Mouse (Mus musculus): ENCODE data around the gene Rabgap1l. TPM values are rescaled to one million over a fixed set of nuclear protein-coding genes. Genes with fewer than 3 reads are reported as not detected.

The Rabgap1l gene
- polyA plus RNA-seq, 1 experiment from 2014 or later, result 49.4 TPM

DNA sequence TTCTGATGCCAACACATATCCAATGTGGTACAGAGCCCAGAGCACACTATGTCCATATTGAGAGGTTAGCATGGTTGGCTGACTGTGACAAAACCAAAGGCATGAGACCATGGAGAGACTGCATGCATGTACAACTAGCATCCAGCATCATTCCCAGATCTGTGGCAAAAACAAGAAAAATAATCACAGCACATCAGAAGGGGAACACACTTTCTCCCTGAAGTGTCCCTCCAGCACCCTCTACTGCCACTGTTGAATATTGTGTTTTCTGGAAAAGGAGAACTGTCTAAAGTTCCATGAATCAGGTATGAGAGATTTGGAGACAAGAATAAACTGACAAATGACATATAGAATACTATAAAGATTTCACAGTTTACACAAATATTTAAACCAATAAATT, 78.3 kb downstream of the Rabgap1l start:
- H3K9ac ChIP-seq (replicated peaks; ENCODE audit: low read depth, low read length), result no peak overlapping the region
- H3K4me3 ChIP-seq (replicated peaks; ENCODE audit: low read length), result no peak overlapping the region
- no peak overlapping the region for H3K4me2 ChIP-seq (ENCODE audit: low read length)
- H3K4me1 ChIP-seq (replicated peaks; ENCODE audit: control insufficient read depth, insufficient read depth, low read length), result no peaks in the 10 kb centered on the region
- no peak overlapping the region for H3K27ac ChIP-seq (ENCODE audit: low read length)
- ATAC-seq, result peak; percentile 84
- H3K27me3 ChIP-seq (replicated peaks; ENCODE audit: control insufficient read depth, insufficient read depth, low read length), result no peaks in the 10 kb centered on the region
- no peaks in the 10 kb centered on the region for H3K9me3 ChIP-seq (ENCODE audit: control insufficient read depth, low read length)
- no peaks in the 10 kb centered on the region for H3K36me3 ChIP-seq (ENCODE audit: control insufficient read depth, insufficient read depth)

DNA sequence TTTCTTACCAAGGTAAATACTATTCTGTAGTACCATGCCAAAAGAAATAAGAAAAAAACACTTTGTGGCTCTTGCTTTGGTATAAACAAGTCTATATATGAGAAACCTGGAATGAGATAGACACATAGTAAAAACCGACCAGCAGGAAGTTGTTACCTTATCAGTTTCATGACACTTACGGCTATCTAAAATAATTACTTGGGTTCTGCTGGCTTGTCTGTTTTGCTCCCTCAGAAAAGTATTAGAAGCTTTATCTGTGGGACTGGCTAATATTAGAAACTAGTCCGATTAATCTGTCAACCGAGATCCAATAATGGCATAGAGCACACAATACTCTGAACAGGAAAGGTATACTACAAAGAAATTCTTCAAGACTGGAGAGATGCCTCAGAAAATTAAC, 79.1 kb downstream of the Rabgap1l start:
- Histone ChIP-seq H3K4me1 (replicated peaks; ENCODE audit: control insufficient read depth, insufficient read depth, low read length) (no peaks in the 10 kb centered on the region), H3K27ac (ENCODE audit: low read length) (no peak overlapping the region), H3K9ac (replicated peaks; ENCODE audit: low read depth, low read length) (no peak overlapping the region), H3K4me2 (ENCODE audit: low read length) (no peak overlapping the region), H3K9me3 (ENCODE audit: control insufficient read depth, low read length) (no peaks in the 10 kb centered on the region), H3K27me3 (replicated peaks; ENCODE audit: control insufficient read depth, insufficient read depth, low read length) (no peaks in the 10 kb centered on the region), H3K36me3 (ENCODE audit: control insufficient read depth, insufficient read depth) (no peaks in the 10 kb centered on the region), H3K4me3 (replicated peaks; ENCODE audit: low read length) (no peak overlapping the region)
- 91% methylated on average over 4 of the region's 4 CpGs for WGBS
- no peak for ATAC-seq

DNA sequence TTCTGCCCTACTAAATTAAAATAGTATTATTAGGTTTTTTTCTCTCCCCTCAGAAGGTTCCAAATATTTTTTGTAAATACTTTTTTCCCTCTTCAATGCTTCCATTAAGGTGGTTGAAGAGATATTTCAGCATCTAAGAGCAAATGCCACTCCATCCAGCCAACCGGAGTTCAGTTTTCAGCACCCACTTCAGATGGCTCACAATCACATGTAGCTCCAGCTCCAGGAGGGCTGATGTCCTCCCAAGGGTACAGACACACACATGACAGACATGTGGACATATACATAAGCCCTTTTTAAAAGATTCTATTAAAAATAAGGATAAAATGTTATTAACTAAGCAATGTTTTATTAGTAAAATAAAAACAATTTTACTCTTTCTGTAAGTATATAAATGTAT, 79.6 kb downstream of the Rabgap1l start:
- Histone ChIP-seq H3K36me3 (ENCODE audit: control insufficient read depth, insufficient read depth) (no peaks in the 10 kb centered on the region), H3K4me2 (ENCODE audit: low read length) (no peak overlapping the region), H3K4me1 (replicated peaks; ENCODE audit: control insufficient read depth, insufficient read depth, low read length) (no peaks in the 10 kb centered on the region), H3K4me3 (replicated peaks; ENCODE audit: low read length) (no peak overlapping the region), H3K9me3 (ENCODE audit: control insufficient read depth, low read length) (no peaks in the 10 kb centered on the region), H3K27me3 (replicated peaks; ENCODE audit: control insufficient read depth, insufficient read depth, low read length) (no peaks in the 10 kb centered on the region), H3K27ac (ENCODE audit: low read length) (no peak overlapping the region), H3K9ac (replicated peaks; ENCODE audit: low read depth, low read length) (no peak overlapping the region)
- 86% methylated on average over 1 of the region's 1 CpGs for WGBS
- ATAC-seq, result no peak

DNA sequence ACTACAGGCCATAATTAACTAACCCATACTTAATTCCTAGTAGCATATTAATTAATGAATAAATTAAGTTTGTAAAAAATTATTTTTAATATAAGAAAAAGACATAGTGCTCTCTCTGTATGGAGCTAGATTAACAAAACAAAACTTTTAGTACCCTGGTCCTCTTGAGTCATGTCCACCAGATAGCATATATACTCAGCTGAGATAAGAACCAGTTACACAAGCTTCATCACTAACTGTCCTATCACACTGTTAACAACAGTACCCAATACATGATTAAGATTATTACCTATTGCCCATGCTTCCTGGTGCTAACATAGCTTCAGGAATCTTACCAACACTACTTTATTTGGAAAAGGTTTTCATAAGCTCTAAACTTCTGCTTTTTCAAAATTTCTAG, 82.5 kb downstream of the Rabgap1l start:
- ATAC-seq, result no peak
- no peaks in the 10 kb centered on the region for H3K4me1 ChIP-seq (replicated peaks; ENCODE audit: control insufficient read depth, insufficient read depth, low read length)

DNA sequence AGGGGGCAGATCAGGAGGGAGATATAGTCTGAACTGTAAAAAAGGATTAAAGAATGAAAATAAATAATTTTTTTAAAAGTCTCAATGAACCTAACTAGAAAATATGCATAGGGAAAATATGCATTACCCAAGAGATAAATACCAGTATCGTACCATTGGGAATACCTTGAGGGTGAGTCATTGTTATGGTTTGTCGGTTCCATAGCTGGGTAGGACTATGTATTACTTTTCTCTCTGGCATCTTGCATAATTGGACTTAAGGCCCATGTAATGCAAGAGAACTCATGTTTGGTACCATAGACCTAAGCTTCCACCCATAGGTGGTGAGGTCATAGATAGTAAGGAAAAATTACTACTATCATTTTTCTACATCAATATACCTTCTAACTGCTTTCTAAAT, 88.4 kb downstream of the Rabgap1l start:
- WGBS, result 93% methylated on average over 2 of the region's 2 CpGs
- no peak for ATAC-seq
- Histone ChIP-seq H3K4me1 (replicated peaks; ENCODE audit: control insufficient read depth, insufficient read depth, low read length) (no peaks in the 10 kb centered on the region), H3K27ac (ENCODE audit: low read length) (no peak overlapping the region), H3K4me2 (ENCODE audit: low read length) (no peak overlapping the region), H3K9ac (replicated peaks; ENCODE audit: low read depth, low read length) (no peak overlapping the region), H3K9me3 (ENCODE audit: control insufficient read depth, low read length) (no peaks in the 10 kb centered on the region), H3K4me3 (replicated peaks; ENCODE audit: low read length) (no peak overlapping the region), H3K36me3 (ENCODE audit: control insufficient read depth, insufficient read depth) (peaks cover 4% of the 10 kb centered on the region; the same call in 1 of the 2 replicates), H3K27me3 (replicated peaks; ENCODE audit: control insufficient read depth, insufficient read depth, low read length) (no peaks in the 10 kb centered on the region)

More for the DNA sequence above, 82.5 kb downstream of the Rabgap1l start:
- Histone ChIP-seq H3K4me2 (ENCODE audit: low read length) (no peak overlapping the region), H3K27me3 (replicated peaks; ENCODE audit: control insufficient read depth, insufficient read depth, low read length) (no peaks in the 10 kb centered on the region), H3K27ac (ENCODE audit: low read length) (no peak overlapping the region), H3K4me3 (replicated peaks; ENCODE audit: low read length) (no peak overlapping the region), H3K9ac (replicated peaks; ENCODE audit: low read depth, low read length) (no peak overlapping the region), H3K9me3 (ENCODE audit: control insufficient read depth, low read length) (no peaks in the 10 kb centered on the region), H3K36me3 (ENCODE audit: control insufficient read depth, insufficient read depth) (no peaks in the 10 kb centered on the region)

DNA sequence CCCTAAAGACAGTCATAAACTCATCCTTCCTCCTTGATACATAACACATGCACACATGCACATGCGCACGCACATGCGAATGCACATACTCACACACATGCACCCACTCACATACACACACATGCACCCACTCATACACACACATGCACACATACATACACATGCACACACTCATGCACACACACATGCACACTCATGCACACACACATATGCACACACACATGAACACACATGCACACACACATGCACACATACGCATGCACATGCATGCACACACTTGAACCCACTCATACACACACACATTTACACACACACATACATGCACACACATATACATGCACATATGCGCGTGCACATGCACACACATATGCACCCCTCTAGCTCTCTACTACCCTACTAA, 89.2 kb downstream of the Rabgap1l start:
- Histone ChIP-seq H3K27ac (ENCODE audit: low read length) (no peak overlapping the region), H3K36me3 (ENCODE audit: control insufficient read depth, insufficient read depth) (peaks cover 4% of the 10 kb centered on the region; the same call in 1 of the 2 replicates), H3K9ac (replicated peaks; ENCODE audit: low read depth, low read length) (no peak overlapping the region), H3K4me1 (replicated peaks; ENCODE audit: control insufficient read depth, insufficient read depth, low read length) (no peaks in the 10 kb centered on the region), H3K9me3 (ENCODE audit: control insufficient read depth, low read length) (no peaks in the 10 kb centered on the region), H3K4me3 (replicated peaks; ENCODE audit: low read length) (no peak overlapping the region), H3K27me3 (replicated peaks; ENCODE audit: control insufficient read depth, insufficient read depth, low read length) (no peaks in the 10 kb centered on the region), H3K4me2 (ENCODE audit: low read length) (no peak overlapping the region)
- WGBS, result 95% methylated on average over 6 of the region's 6 CpGs
- no peak for ATAC-seq

DNA sequence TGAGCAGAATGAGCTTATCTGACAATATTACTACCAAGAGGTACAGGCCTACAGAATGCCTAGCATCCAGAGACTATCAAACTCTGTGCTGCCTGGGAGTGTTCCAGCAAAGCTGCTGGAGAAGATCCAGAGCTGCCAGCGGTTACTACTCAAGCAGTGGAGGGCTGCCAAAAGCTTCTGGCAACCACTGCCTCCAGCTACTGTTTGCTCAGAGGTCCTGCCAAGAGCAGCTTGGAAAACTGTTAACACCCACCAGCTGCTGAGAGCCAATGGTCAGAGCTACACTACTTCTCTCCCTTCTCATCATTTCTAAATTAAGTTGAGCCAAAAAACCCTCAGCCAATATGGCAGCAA, 99.9 kb downstream of the Rabgap1l start:
- H3K36me3 ChIP-seq (ENCODE audit: control insufficient read depth, insufficient read depth), result no peaks in the 10 kb centered on the region
- H3K27me3 ChIP-seq (replicated peaks; ENCODE audit: control insufficient read depth, insufficient read depth, low read length), result no peaks in the 10 kb centered on the region
- no peak overlapping the region for H3K9ac ChIP-seq (replicated peaks; ENCODE audit: low read depth, low read length)
- no peak overlapping the region for H3K4me3 ChIP-seq (replicated peaks; ENCODE audit: low read length)
- peaks cover 3% of the 10 kb centered on the region; the same call in 1 of the 2 replicates for H3K4me1 ChIP-seq (replicated peaks; ENCODE audit: control insufficient read depth, insufficient read depth, low read length)
- H3K4me2 ChIP-seq (ENCODE audit: low read length), result no peak overlapping the region
- no peaks in the 10 kb centered on the region for H3K9me3 ChIP-seq (ENCODE audit: control insufficient read depth, low read length)
- no peak overlapping the region for H3K27ac ChIP-seq (ENCODE audit: low read length)
- ATAC-seq, result peak; percentile 98
- WGBS, result 35% methylated on average over 1 of the region's 1 CpGs

DNA sequence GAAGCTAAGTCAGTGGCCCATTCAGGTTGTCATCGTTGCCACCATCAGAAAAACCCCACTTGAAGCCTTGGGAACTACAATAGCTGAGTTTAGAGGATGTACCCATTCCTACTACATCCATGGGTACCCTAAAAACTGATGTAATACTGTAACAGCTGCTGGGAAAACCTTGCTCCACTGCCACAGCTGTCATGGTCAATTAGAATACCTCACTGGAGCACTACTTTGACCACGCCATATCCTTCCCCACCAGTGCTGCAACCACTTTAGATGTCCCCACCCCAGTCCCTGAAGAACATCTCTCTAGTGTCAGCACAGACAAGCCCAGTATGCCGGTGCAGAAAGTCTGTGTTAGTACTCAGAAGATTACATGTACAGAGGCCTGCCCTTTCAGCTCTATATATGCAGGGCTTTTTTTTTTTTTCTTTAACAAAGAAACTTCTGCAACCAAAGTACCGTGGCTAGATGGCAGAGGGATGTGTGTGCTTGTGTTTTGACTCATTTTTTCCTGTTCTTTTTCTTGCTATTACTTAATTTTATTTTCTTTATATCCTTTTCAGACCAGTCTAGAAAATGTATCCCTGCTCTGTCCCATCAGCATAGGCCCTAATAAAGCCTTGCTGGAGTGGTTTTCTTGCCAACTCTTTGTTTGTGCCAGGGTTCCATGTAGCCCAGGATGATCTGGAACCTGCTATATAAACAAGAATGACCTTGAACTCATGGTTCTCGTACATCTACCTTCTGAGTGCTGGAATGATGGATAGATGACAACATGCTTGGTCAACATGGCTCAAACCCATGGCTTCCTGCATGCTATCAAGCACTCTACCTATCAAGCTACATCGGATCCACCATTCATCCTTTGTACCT, 100.6 kb downstream of the Rabgap1l start:
- WGBS, result 85% methylated on average over 6 of the region's 6 CpGs
- H3K36me3 ChIP-seq (ENCODE audit: control insufficient read depth, insufficient read depth), result no peaks in the 10 kb centered on the region
- H3K4me2 ChIP-seq (ENCODE audit: low read length), result no peak overlapping the region
- no peak overlapping the region for H3K4me3 ChIP-seq (replicated peaks; ENCODE audit: low read length)
- no peaks in the 10 kb centered on the region for H3K9me3 ChIP-seq (ENCODE audit: control insufficient read depth, low read length)
- H3K9ac ChIP-seq (replicated peaks; ENCODE audit: low read depth, low read length), result no peak overlapping the region
- no peak overlapping the region for H3K27ac ChIP-seq (ENCODE audit: low read length)
- peak; percentile 32; the same call in 1 of the 2 replicates for ATAC-seq
- H3K27me3 ChIP-seq (replicated peaks; ENCODE audit: control insufficient read depth, insufficient read depth, low read length), result no peaks in the 10 kb centered on the region
- peaks cover 3% of the 10 kb centered on the region; the same call in 1 of the 2 replicates for H3K4me1 ChIP-seq (replicated peaks; ENCODE audit: control insufficient read depth, insufficient read depth, low read length)

DNA sequence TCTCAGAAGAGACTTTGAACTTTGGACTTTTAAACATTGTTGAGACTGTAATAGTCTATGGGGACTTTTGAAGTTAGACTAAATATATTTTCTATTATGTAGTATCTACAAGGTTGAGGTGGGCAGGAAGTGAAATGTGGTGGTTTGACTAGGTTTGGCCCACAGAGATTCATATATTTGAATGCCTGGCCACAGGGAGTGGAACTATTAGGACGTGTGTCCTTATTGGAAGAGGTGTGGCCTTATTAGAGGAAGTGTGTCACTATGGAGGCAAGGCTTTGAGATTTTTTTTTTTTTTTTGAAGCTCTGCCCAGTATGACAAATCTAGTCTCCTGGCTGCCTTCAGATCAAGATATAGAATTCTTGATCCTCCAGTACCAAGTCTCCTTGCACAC, 101.8 kb downstream of the Rabgap1l start:
- Histone ChIP-seq H3K4me3 (replicated peaks; ENCODE audit: low read length) (no peak overlapping the region), H3K36me3 (ENCODE audit: control insufficient read depth, insufficient read depth) (no peaks in the 10 kb centered on the region), H3K27me3 (replicated peaks; ENCODE audit: control insufficient read depth, insufficient read depth, low read length) (no peaks in the 10 kb centered on the region), H3K4me2 (ENCODE audit: low read length) (no peak overlapping the region), H3K27ac (ENCODE audit: low read length) (no peak overlapping the region), H3K9me3 (ENCODE audit: control insufficient read depth, low read length) (no peaks in the 10 kb centered on the region), H3K4me1 (replicated peaks; ENCODE audit: control insufficient read depth, insufficient read depth, low read length) (peaks cover 3% of the 10 kb centered on the region; the same call in 1 of the 2 replicates), H3K9ac (replicated peaks; ENCODE audit: low read depth, low read length) (no peak overlapping the region)
- no peak for ATAC-seq
- 96% methylated on average over 1 of the region's 1 CpGs for WGBS
